Mouse (Mus musculus): ENCODE data around the gene Spock2.
"Not testable (repeated sequence)": the region's sequence is repeated elsewhere in the genome, so short reads cannot be mapped to it uniquely, and the experiment has no call there.

Gene Spock2

GRCm38 (mm10) chr10:60107448-60107847, 1.4 kb downstream of the Spock2 start:
- no peak for DNase-seq (ENCODE audit: extremely low spot score, low read depth, low spot score)

- no peak for DNase-seq (ENCODE audit: extremely low spot score, low read depth, low spot score)
Observed at GRCm38 (mm10) chr10:60108321-60109111, 2.5 kb downstream of the Spock2 start.

- DNase-seq (ENCODE audit: extremely low spot score, low read depth, low spot score) = no peak
Observed at GRCm38 (mm10) chr10:60109336-60109735, 3.3 kb downstream of the Spock2 start.

GRCm38 (mm10) chr10:60109989-60110388, 4.0 kb downstream of the Spock2 start:
- no peak for DNase-seq (ENCODE audit: extremely low spot score, low read depth, low spot score)

- no peak for DNase-seq (ENCODE audit: extremely low spot score, low read depth, low spot score)
Observed at GRCm38 (mm10) chr10:60110908-60111475, 5.0 kb downstream of the Spock2 start.

GRCm38 (mm10) chr10:60113965-60114690, 8.1 kb downstream of the Spock2 start:
- DNase-seq (ENCODE audit: extremely low spot score, low read depth, low spot score) = no peak

GRCm38 (mm10) chr10:60115345-60116185, 9.5 kb downstream of the Spock2 start:
- DNase-seq (ENCODE audit: extremely low spot score, low read depth, low spot score) = no peak

- no peak for DNase-seq (ENCODE audit: extremely low spot score, low read depth, low spot score)
Observed at GRCm38 (mm10) chr10:60116997-60117396, 11.0 kb downstream of the Spock2 start.

- no peak for DNase-seq (ENCODE audit: extremely low spot score, low read depth, low spot score)
Observed at GRCm38 (mm10) chr10:60118464-60118863, 12.4 kb downstream of the Spock2 start.

GRCm38 (mm10) chr10:60120630-60121029, 14.6 kb downstream of the Spock2 start:
- DNase-seq (ENCODE audit: extremely low spot score, low read depth, low spot score) = no peak

- no peak for DNase-seq (ENCODE audit: extremely low spot score, low read depth, low spot score)
Observed at GRCm38 (mm10) chr10:60124078-60124477, 18.1 kb downstream of the Spock2 start.

- no peak for DNase-seq (ENCODE audit: extremely low spot score, low read depth, low spot score)
Observed at GRCm38 (mm10) chr10:60125529-60126327, 19.7 kb downstream of the Spock2 start.

- no peak for DNase-seq (ENCODE audit: extremely low spot score, low read depth, low spot score)
Observed at GRCm38 (mm10) chr10:60128287-60128686, 22.3 kb downstream of the Spock2 start.

- no peak for DNase-seq (ENCODE audit: extremely low spot score, low read depth, low spot score)
Observed at GRCm38 (mm10) chr10:60130504-60130903, 24.5 kb downstream of the Spock2 start.

- DNase-seq (ENCODE audit: extremely low spot score, low read depth, low spot score) = no peak
Observed at GRCm38 (mm10) chr10:60133501-60133900, 27.5 kb downstream of the Spock2 start.

- no peak for DNase-seq (ENCODE audit: extremely low spot score, low read depth, low spot score)
Observed at GRCm38 (mm10) chr10:60134201-60134600, 28.2 kb downstream of the Spock2 start.

GRCm38 (mm10) chr10:60136010-60136409, 30.0 kb downstream of the Spock2 start:
- not testable (repeated sequence) for DNase-seq (ENCODE audit: extremely low spot score, low read depth, low spot score)

GRCm38 (mm10) chr10:60136935-60137334, 30.9 kb downstream of the Spock2 start:
- no peak for DNase-seq (ENCODE audit: extremely low spot score, low read depth, low spot score)

- no peak for DNase-seq (ENCODE audit: extremely low spot score, low read depth, low spot score)
Observed at GRCm38 (mm10) chr10:60138680-60139079, 32.7 kb downstream of the Spock2 start.

- DNase-seq (ENCODE audit: extremely low spot score, low read depth, low spot score) = no peak
Observed at GRCm38 (mm10) chr10:60140751-60141150, 34.7 kb downstream of the Spock2 start.
